Mouse (Mus musculus): ENCODE measurements at regions not wholly inside any gene's neighbourhood (a gene's known extent, or its start where the extent isn't known, plus 50 kb on each side); places are given as distances from the start of the nearest gene placed in this dataset.

- TF ChIP-seq POLR2A (IDR thresholded peaks at IDR 0.05; ENCODE audit: insufficient read depth, low read length), result no peak
- TF ChIP-seq EP300 (IDR thresholded peaks at IDR 0.05; ENCODE audit: insufficient read depth, low read depth, low read length), result no peak
Measured at GRCm38 (mm10) chr6:47648316-47648715, 53.2 kb upstream of the Ezh2 start.
